Mouse (Mus musculus) frontal cortex, adult (tissue): ENCODE measurements around the gene Gcc2.
A peak's percentile ranks its signal among the peaks of the same experiment; 100 is the strongest.
"Not testable (repeated sequence)": the region's sequence is repeated elsewhere in the genome, so short reads cannot be mapped to it uniquely, and the experiment has no call there.

ENCODE experiments used
- ATAC-seq: cut with Nextera tagmentation; 2 replicates; pipeline ENCODE4 v1.9.2; 2017; ENCODE audit warnings: mild to moderate bottlenecking, moderate library complexity, mixed read lengths; ENCODE audit not compliant: low TSS enrichment

Gcc2 gene

GRCm38 (mm10) chr10:58255213-58255892, at the start of gene Gcc2:
Gcc2 (plus strand) TSS chr10:58255497.
- peak; percentile 99 for ATAC-seq

DNA sequence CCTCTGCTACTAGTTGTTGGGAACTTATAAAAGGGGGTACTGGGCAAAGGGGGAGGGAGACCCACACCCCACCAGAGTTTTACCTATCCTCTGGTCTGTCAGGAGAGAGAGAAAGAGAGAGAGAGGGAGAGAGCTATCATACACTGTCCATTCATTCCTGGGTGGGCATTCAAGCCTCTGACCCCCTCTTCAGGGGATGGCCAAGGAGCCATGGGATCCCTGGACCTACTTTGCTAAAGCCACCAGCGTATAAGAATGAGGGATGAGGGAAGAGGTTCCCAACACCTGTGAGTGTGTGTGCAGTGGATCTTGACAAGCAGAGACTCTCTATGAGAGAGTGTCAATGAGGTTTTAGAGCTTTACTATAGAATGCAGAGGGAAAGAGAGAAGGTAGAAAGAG, 49.3 kb upstream of the Gcc2 start:
- no peak for ATAC-seq

DNA sequence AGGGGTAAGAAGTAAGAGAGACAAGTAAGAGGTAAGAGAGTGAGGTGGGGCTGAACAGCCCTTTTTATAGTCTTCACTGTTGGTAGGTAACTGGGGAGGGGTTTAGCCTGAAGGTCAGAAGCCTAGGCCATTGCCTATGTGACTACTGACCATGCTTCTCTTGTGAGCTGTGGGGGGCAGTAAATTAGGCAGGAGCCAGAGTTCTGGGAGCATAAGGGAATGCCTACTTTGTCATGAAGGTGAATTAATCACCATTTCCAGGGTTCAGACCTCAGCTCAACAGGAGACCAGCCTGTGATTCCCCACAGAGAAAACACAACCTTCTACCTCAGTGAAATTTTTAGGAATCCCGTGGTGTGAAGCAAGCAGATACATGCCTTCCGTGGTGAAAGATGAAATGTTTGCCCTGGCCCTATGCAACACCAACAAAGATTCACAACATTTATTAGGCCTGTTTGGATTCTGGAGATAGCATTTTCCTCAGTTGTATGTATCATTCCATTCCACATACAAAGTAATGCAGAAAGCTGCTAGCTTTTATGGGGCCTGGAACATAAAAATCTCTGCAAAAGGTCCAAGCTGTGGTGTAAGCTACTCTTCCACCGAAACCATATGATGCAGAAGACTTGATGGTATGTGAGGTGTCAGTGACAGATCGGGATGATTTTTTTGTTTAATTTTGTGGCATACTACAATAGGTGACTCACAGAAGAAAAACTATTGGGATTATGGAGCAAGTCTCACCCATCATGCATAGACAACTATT, 48.5 kb upstream of the Gcc2 start:
- no peak for ATAC-seq

DNA sequence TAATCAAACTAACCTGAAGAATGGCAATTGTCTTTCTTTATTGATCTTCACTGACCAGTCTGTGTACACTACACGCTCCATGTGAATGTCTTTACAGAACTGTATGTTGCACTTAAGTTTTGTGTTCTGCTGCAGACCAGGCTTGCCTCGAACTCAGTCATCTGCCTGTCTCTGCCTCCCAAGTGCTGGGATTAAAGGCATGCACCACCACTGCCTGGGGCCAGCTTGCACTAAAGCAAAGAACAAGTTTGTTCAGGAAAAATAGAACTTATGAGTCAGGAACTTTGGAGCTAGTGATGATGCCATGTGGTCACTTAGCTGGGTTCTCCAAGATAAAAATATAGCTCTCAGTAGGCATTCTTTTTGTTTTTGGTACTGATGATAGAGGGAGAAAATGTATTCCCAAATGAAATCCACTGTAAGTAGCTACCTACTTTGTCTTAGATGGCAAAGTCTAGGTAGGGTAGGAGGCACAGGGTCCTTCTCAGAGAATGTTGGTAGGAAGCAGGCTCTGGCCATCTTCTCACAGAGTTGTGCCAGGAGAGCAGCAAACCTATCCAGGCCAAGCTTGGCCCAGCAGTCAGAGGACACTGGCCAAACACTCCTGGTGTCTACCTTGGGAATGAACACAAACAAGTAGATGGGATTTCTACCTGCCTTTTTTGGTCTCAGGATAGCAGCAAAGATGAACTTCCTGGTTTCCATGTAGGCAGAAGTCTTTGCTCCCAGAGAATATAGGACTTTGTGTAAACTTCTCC, 45.4 kb upstream of the Gcc2 start:
- ATAC-seq: no peak

GRCm38 (mm10) chr10:58210514-58210913, 44.8 kb upstream of the Gcc2 start:
- no peak for ATAC-seq

- ATAC-seq: no peak
These were observed 44.1 kb upstream of the Gcc2 start for GRCm38 (mm10) chr10:58211213-58211612.

DNA sequence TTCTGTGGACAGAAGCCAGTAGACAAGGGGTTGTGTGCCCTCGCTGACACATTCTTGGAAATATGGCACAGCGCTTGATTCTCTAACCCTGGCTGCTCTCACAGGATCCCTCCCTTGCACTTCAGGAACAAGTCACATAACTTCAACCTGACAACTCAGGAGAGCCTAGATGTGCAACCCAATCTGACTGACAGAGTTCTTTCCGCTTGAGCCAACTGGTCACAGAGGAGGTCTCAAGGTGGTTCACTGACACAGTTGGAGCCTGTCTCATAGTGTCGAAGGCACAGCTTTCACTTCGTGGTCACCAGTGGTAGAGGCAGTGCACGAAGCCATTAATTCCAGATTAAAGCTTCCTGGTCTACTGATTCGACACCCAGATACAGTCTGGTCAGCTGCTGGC, 43.1 kb upstream of the Gcc2 start:
- ATAC-seq: no peak

DNA sequence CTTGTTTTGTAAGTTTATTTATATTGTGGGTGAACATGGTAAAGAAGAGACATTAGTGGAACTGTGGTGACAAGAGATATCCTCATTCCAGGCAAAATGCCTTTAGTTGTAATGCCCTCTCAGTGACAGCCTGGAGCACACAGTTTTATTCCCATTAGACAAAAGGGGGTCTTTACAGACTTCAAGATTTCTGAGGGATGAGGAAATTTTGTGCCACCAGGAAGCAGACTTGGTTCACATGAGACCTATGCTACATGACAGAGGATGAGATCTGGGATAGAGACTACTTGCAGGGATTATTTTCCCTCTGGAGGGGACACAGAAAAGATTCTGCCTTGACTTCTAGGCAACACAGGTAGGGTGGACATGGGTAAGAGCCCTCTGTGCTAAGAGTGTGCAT, 40.8 kb upstream of the Gcc2 start:
- no peak for ATAC-seq

- ATAC-seq: no peak
These were observed 40.4 kb upstream of the Gcc2 start for GRCm38 (mm10) chr10:58214934-58215333.

DNA sequence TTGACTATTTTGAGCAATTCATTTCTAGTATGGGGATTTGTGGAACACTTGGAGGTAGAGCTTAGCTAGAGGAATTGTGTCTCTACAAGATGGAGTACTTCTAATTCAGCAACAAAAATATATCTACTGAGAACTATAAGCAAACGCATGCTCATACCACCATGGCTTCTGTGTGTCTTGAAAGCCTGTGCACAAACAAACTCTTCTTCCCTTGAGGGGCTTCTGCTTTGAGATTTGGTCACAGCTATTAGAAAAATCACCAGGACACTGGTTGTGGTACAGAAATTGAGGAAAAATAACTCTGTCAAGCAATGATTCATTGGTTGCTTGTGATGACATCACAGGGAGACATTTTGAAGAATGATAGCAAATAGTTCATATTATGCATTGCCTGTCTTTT, 39.9 kb upstream of the Gcc2 start:
- ATAC-seq: no peak

GRCm38 (mm10) chr10:58217366-58217765, 37.9 kb upstream of the Gcc2 start:
- no peak for ATAC-seq

GRCm38 (mm10) chr10:58220726-58221125, 34.6 kb upstream of the Gcc2 start:
- ATAC-seq: no peak

DNA sequence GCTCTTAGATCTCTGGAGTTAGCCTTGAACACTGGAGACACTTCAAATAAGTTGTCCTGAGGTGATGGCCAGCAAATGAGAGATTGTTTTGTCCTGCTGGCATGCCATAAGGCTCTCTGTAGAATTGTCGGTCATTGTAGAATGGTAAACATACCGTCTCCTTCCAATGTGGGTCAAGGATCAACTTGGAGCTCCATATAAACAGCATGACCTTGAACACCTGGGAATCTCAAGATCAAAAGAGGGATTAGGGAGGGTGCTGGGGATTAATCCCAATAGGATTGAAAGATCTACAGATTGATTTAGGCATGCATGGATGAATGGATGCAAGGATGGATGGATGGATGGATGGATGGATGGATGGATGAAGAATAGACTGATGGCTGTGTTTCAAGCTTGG, 33.7 kb upstream of the Gcc2 start:
- not testable (repeated sequence) for ATAC-seq

GRCm38 (mm10) chr10:58223161-58223560, 32.1 kb upstream of the Gcc2 start:
- ATAC-seq: not testable (repeated sequence)

- ATAC-seq: not testable (repeated sequence)
These were observed 31.1 kb upstream of the Gcc2 start for GRCm38 (mm10) chr10:58223972-58224805.

DNA sequence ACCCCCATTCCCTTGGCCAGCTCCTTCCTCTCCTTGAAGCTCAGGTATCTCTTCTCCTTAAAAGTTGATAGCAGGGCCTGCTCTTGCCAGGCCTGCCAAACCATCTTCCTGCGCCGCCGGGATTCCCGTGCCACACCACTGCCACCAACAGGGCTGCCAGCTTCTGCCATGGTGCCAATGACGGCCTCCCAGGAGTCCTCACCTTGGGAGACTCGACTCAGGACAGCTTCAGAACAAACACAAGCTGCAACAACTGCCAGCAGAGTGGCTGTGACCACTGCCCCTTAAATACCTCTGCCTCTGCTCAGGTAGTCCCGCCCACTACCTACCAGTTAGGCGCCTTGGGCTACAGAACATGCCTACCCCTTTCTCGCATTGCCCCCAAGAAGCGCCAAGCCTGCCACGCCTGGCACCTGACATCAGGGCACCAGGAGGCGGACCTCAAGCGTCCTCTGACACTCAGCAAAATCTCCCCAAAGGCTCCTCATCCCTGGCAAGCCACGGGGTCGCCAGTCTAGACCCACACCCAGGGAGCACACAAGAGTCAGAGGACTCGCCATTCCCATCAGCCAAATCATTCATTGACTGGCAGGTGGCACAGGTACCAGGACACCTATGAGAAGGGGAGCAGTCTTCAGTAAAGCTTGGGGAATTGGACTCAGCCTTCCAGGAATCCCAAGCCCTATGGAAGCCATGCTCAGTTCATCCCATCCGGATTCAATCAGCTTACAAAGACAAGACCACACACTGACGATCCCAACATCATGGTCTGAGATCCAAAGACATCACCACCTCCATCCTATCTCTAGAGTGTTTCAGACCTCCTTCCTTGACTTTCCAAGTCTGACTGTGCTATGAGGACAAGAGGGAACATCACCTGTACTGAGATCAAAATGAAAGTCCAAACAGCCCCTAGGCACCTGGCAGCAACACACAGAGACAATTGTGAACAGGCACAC, 30.2 kb upstream of the Gcc2 start, which contains the start of gene AW822073:
Gene AW822073, minus strand, starts transcription at position 104 of the 959 bp plus-strand sequence.
- ATAC-seq: not testable (repeated sequence)

GRCm38 (mm10) chr10:58226357-58226756, 28.9 kb upstream of the Gcc2 start:
- ATAC-seq: not testable (repeated sequence)

- ATAC-seq: not testable (repeated sequence)
These were observed 27.5 kb upstream of the Gcc2 start for GRCm38 (mm10) chr10:58227798-58228197.

DNA sequence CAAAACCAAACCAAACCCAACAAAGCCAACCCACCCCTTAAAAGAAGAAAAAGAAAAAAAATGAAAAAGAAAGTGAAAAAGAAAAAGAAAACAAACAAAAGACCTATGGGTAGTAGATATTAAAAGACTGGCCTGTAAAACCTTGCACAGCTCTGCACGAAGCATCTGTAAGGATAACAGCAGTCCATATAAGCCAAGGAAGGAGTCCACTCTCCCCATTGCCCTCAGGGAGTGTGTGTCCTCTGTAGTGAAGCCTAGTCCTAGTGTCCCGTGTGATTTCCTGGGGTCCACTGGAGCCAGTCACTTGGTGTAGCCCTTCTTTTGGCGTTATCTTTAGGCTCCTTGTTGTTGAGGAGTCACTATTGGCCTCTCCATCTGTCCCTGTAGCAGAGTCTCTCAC, 25.3 kb upstream of the Gcc2 start:
- not testable (repeated sequence) for ATAC-seq

DNA sequence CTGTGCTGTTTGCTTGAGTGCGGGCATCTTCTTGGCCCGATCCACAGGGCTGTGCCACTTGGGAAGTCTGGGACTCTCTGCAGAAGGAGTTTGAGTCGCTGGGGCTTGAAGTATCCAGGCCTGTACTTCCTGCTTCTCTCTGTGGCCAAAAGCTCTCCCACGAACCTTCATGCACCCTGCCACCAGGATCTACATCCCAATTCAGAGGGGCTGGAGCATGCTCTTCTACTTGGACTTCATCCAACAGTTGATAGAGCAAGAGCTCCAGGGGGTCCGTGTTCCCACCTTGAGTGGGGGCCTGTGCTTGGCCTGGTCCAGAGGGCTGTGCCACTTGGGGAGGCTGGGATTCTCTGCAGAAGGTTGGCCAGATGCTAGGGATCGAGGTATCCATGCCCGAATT, 24.2 kb upstream of the Gcc2 start:
- ATAC-seq: not testable (repeated sequence)
